Mouse (Mus musculus): ENCODE measurements at regions not wholly inside any gene's neighbourhood (a gene's known extent, or its start where the extent isn't known, plus 50 kb on each side); places are given as distances from the start of the nearest gene placed in this dataset.

GRCm38 (mm10) chr8:25389947-25390346 lies 565.8 kb upstream of the Adam5 start:
- Histone ChIP-seq H3K27me3 (replicated peaks) (no peaks in the 10 kb centered on the region), H3K9me3 (replicated peaks; ENCODE audit: low read length) (no peaks in the 10 kb centered on the region), H3K4me2 (ENCODE audit: insufficient read depth, low read depth, poor library complexity, severe bottlenecking) (no peak overlapping the region), H3K4me1 (ENCODE audit: control insufficient read depth in 1 of 2, insufficient read depth in 2 of 2) (peaks cover 2 to 8% of the 10 kb centered on the region in 2 experiments; a peak in 2 of 4 replicates), H3K36me3 (replicated peaks in 1 of 2; ENCODE audit: control insufficient read depth in 1 of 2, insufficient read depth in 1 of 2, low read length in 1 of 2) (no peaks in the 10 kb centered on the region), H3K79me2 (replicated peaks; ENCODE audit: control insufficient read depth, extremely low read depth, insufficient read depth, poor library complexity, severe bottlenecking) (no peaks in the 10 kb centered on the region), H3K27ac (ENCODE audit: insufficient read depth, low read depth) (no peak overlapping the region), H3K9ac (ENCODE audit: insufficient read depth, low read depth) (no peak overlapping the region), H3K4me3 (replicated peaks in 1 of 3; ENCODE audit: low read depth in 2 of 3, low read length in 2 of 3, poor library complexity in 1 of 3) (no peak overlapping the region)
- dilution Hi-C loops (cut with MboI; ENCODE audit: extremely low pct_ligation_motif_present, extremely low pct_unique_long_range_greater_than_20kb, low sequenced_read_pairs) (no loop called here), in situ Hi-C loops (cut with MboI; ENCODE audit: low pct_ligation_motif_present, low pct_unique_long_range_greater_than_20kb, low sequenced_read_pairs) (no loop called here)
- DNase-seq (ENCODE audit: extremely low read depth): no peak
- TF ChIP-seq IRF4 (IDR thresholded peaks at IDR 0.05; ENCODE audit: low read depth, low read length) (no peak), CHD1 (IDR thresholded peaks at IDR 0.05; ENCODE audit: low read depth, low read length) (no peak), CHD2 (IDR thresholded peaks at IDR 0.05; ENCODE audit: low read length) (no peak), ETS1 (conservative IDR thresholded peaks at IDR 0.05; ENCODE audit: low read depth, low read length) (no peak), SMC3 (IDR thresholded peaks at IDR 0.05; ENCODE audit: low read depth, low read length) (no peak), MAZ (IDR thresholded peaks at IDR 0.05; ENCODE audit: low read depth, low read length) (no peak), JUN (IDR thresholded peaks at IDR 0.05; ENCODE audit: insufficient read depth, low read depth, low read length) (no peak), NRF1 (IDR thresholded peaks at IDR 0.05; ENCODE audit: low read depth, low read length) (no peak), USF1 (IDR thresholded peaks at IDR 0.05; ENCODE audit: low read depth, low read length) (no peak), MAFK (IDR thresholded peaks at IDR 0.05; ENCODE audit: insufficient replicate concordance, low read length) (no peak), MXI1 (IDR thresholded peaks at IDR 0.05; ENCODE audit: low read depth, low read length) (no peak), POLR2AphosphoS2 (IDR thresholded peaks at IDR 0.05; ENCODE audit: low read depth, low read length) (no peak), TCF12 (IDR thresholded peaks at IDR 0.05; ENCODE audit: low read depth, low read length) (no peak), E2F4 (IDR thresholded peaks at IDR 0.05; ENCODE audit: insufficient replicate concordance, low read depth, low read length) (no peak), KAT2A (IDR thresholded peaks at IDR 0.05; ENCODE audit: insufficient replicate concordance, low read length) (no peak), MYC (IDR thresholded peaks at IDR 0.05; ENCODE audit: low read depth, low read length) (no peak), USF2 (conservative IDR thresholded peaks at IDR 0.05; ENCODE audit: low read depth, low read length) (no peak), JUND (conservative IDR thresholded peaks at IDR 0.05; ENCODE audit: low read depth, low read length) (no peak), ZMIZ1 (IDR thresholded peaks at IDR 0.05; ENCODE audit: low read depth, low read length) (no peak)

GRCm38 (mm10) chr8:25389371-25389855 lies 565.2 kb upstream of the Adam5 start:
- no peak overlapping the region for H3K27ac ChIP-seq (ENCODE audit: insufficient read depth, low read depth)
- no peaks in the 10 kb centered on the region for H3K27me3 ChIP-seq (replicated peaks)
- H3K4me1 ChIP-seq (ENCODE audit: control insufficient read depth in 1 of 2, insufficient read depth in 2 of 2): peaks cover 2 to 8% of the 10 kb centered on the region in 2 experiments; a peak in 2 of 4 replicates
- no peak for TF ChIP-seq JUND (conservative IDR thresholded peaks at IDR 0.05; ENCODE audit: low read depth, low read length)
- TF ChIP-seq CHD2 (IDR thresholded peaks at IDR 0.05; ENCODE audit: low read length): no peak
- no peak for TF ChIP-seq NRF1 (IDR thresholded peaks at IDR 0.05; ENCODE audit: low read depth, low read length)
- no peaks in the 10 kb centered on the region for H3K79me2 ChIP-seq (replicated peaks; ENCODE audit: control insufficient read depth, extremely low read depth, insufficient read depth, poor library complexity, severe bottlenecking)
- H3K4me2 ChIP-seq (ENCODE audit: insufficient read depth, low read depth, poor library complexity, severe bottlenecking): no peak overlapping the region
- in situ Hi-C loops (cut with MboI; ENCODE audit: low pct_ligation_motif_present, low pct_unique_long_range_greater_than_20kb, low sequenced_read_pairs) (no loop called here), dilution Hi-C loops (cut with MboI; ENCODE audit: extremely low pct_ligation_motif_present, extremely low pct_unique_long_range_greater_than_20kb, low sequenced_read_pairs) (no loop called here)
- no peaks in the 10 kb centered on the region for H3K9me3 ChIP-seq (replicated peaks; ENCODE audit: low read length)
- no peak for DNase-seq (ENCODE audit: extremely low read depth)
- no peak overlapping the region for H3K4me3 ChIP-seq (replicated peaks in 1 of 3; ENCODE audit: low read depth in 2 of 3, low read length in 2 of 3, poor library complexity in 1 of 3)
- no peak overlapping the region for H3K9ac ChIP-seq (ENCODE audit: insufficient read depth, low read depth)
- no peaks in the 10 kb centered on the region for H3K36me3 ChIP-seq (replicated peaks in 1 of 2; ENCODE audit: control insufficient read depth in 1 of 2, insufficient read depth in 1 of 2, low read length in 1 of 2)
